Mouse (Mus musculus): ENCODE measurements around the gene Ucp2. TPM values are rescaled to one million over a fixed set of nuclear protein-coding genes. Genes with fewer than 3 reads are reported as not detected.

Gene Ucp2
- 71.0 and 76.4 TPM in 2 replicates for polyA plus RNA-seq (2015; fragmentation: Nextera tagmentation; extraction: Ambion mirVana)

GRCm38 (mm10) chr7:100493117-100493483 is at the start of gene Ucp2:
Gene Ucp2, plus strand, starts transcription at chr7:100493337.
- WGBS: 2% methylated on average over 26 of the region's 27 CpGs
- peaks cover 13% of the 10 kb centered on the region for H3K27me3 ChIP-seq
- peak within 1 kb of the TSS; percentile 42; the same call in 1 of the 2 replicates for H3K27ac ChIP-seq (replicated peaks)
- ATAC-seq (ENCODE audit: low read depth): peak; percentile 6; the same call in 1 of the 2 replicates
- peak within 1 kb of the TSS; percentile 64 for H3K9ac ChIP-seq
- no peaks in the 10 kb centered on the region for H3K9me3 ChIP-seq
- peak within 1 kb of the TSS; percentile 70 for H3K4me2 ChIP-seq
- peaks cover 51% of the 10 kb centered on the region for H3K4me1 ChIP-seq (replicated peaks)
- H3K4me3 ChIP-seq: peak within 1 kb of the TSS; percentile 42
- no peaks in the 10 kb centered on the region for H3K36me3 ChIP-seq

GRCm38 (mm10) chr7:100443728-100444127 is 49.4 kb upstream of the Ucp2 start:
- Histone ChIP-seq H3K9me3 (no peaks in the 10 kb centered on the region), H3K27ac (replicated peaks) (no peak overlapping the region), H3K4me2 (no peak overlapping the region), H3K4me1 (replicated peaks) (no peaks in the 10 kb centered on the region), H3K4me3 (no peak overlapping the region), H3K9ac (no peak overlapping the region), H3K36me3 (peaks cover 87% of the 10 kb centered on the region), H3K27me3 (no peaks in the 10 kb centered on the region)
- ATAC-seq (ENCODE audit: low read depth): no peak
- WGBS: 89% methylated on average over 4 of the region's 4 CpGs

- Histone ChIP-seq H3K9me3 (no peaks in the 10 kb centered on the region), H3K4me3 (no peak overlapping the region), H3K36me3 (peaks cover 89% of the 10 kb centered on the region), H3K27ac (replicated peaks) (no peak overlapping the region), H3K4me2 (no peak overlapping the region), H3K9ac (no peak overlapping the region), H3K27me3 (no peaks in the 10 kb centered on the region), H3K4me1 (replicated peaks) (no peaks in the 10 kb centered on the region)
- WGBS: 96% methylated on average over 5 of the region's 5 CpGs
- no peak for ATAC-seq (ENCODE audit: low read depth)
Observed at GRCm38 (mm10) chr7:100446271-100446670, 46.9 kb upstream of the Ucp2 start.

- H3K4me3 ChIP-seq: no peak overlapping the region
- peaks cover 91% of the 10 kb centered on the region for H3K36me3 ChIP-seq
- no peak overlapping the region for H3K4me2 ChIP-seq
- 95% methylated on average over 12 of the region's 12 CpGs for WGBS
- H3K27ac ChIP-seq (replicated peaks): no peak overlapping the region
- H3K27me3 ChIP-seq: no peaks in the 10 kb centered on the region
- H3K4me1 ChIP-seq (replicated peaks): no peaks in the 10 kb centered on the region
- ATAC-seq (ENCODE audit: low read depth): no peak
- no peak overlapping the region for H3K9ac ChIP-seq
- no peaks in the 10 kb centered on the region for H3K9me3 ChIP-seq
Observed at GRCm38 (mm10) chr7:100448530-100448929, 44.6 kb upstream of the Ucp2 start.

- Histone ChIP-seq H3K4me3 (no peak overlapping the region), H3K27ac (replicated peaks) (no peak overlapping the region), H3K4me1 (replicated peaks) (no peaks in the 10 kb centered on the region), H3K4me2 (no peak overlapping the region), H3K9ac (no peak overlapping the region), H3K9me3 (no peaks in the 10 kb centered on the region), H3K36me3 (peaks cover 91% of the 10 kb centered on the region), H3K27me3 (no peaks in the 10 kb centered on the region)
- no peak for ATAC-seq (ENCODE audit: low read depth)
- WGBS: 95% methylated on average over 3 of the region's 3 CpGs
Observed at GRCm38 (mm10) chr7:100448985-100449384, 44.2 kb upstream of the Ucp2 start.

- ATAC-seq (ENCODE audit: low read depth): no peak
- Histone ChIP-seq H3K9ac (no peak overlapping the region), H3K9me3 (no peaks in the 10 kb centered on the region), H3K27me3 (no peaks in the 10 kb centered on the region), H3K4me3 (no peak overlapping the region), H3K36me3 (peaks cover 87% of the 10 kb centered on the region), H3K4me2 (no peak overlapping the region), H3K4me1 (replicated peaks) (no peaks in the 10 kb centered on the region), H3K27ac (replicated peaks) (no peak overlapping the region)
- 82% methylated on average over 1 of the region's 1 CpGs for WGBS
Observed at GRCm38 (mm10) chr7:100458153-100458552, 35.0 kb upstream of the Ucp2 start.

GRCm38 (mm10) chr7:100459862-100460261 is 33.3 kb upstream of the Ucp2 start:
- H3K27ac ChIP-seq (replicated peaks): no peak overlapping the region
- H3K36me3 ChIP-seq: peaks cover 87% of the 10 kb centered on the region
- H3K9ac ChIP-seq: no peak overlapping the region
- no peak overlapping the region for H3K4me2 ChIP-seq
- H3K4me3 ChIP-seq: no peak overlapping the region
- H3K4me1 ChIP-seq (replicated peaks): no peaks in the 10 kb centered on the region; the same call in 1 of the 2 replicates
- 88% methylated on average over 3 of the region's 3 CpGs for WGBS
- no peaks in the 10 kb centered on the region for H3K9me3 ChIP-seq
- no peak for ATAC-seq (ENCODE audit: low read depth)
- H3K27me3 ChIP-seq: no peaks in the 10 kb centered on the region

- Histone ChIP-seq H3K4me2 (no peak overlapping the region), H3K27me3 (no peaks in the 10 kb centered on the region), H3K27ac (replicated peaks) (no peak overlapping the region), H3K4me3 (no peak overlapping the region), H3K9me3 (no peaks in the 10 kb centered on the region), H3K9ac (no peak overlapping the region), H3K36me3 (peaks cover 78% of the 10 kb centered on the region), H3K4me1 (replicated peaks) (no peaks in the 10 kb centered on the region; the same call in 1 of the 2 replicates)
- WGBS: 82% methylated on average over 6 of the region's 6 CpGs
- no peak for ATAC-seq (ENCODE audit: low read depth)
Observed at GRCm38 (mm10) chr7:100461621-100462151, 31.5 kb upstream of the Ucp2 start.

- no peaks in the 10 kb centered on the region; the same call in 1 of the 2 replicates for H3K4me1 ChIP-seq (replicated peaks)
- no peak overlapping the region for H3K4me2 ChIP-seq
- ATAC-seq (ENCODE audit: low read depth): no peak
- 87% methylated on average over 9 of the region's 9 CpGs for WGBS
- no peak overlapping the region for H3K4me3 ChIP-seq
- H3K36me3 ChIP-seq: peaks cover 69% of the 10 kb centered on the region
- H3K9me3 ChIP-seq: no peaks in the 10 kb centered on the region
- no peak overlapping the region for H3K27ac ChIP-seq (replicated peaks)
- H3K9ac ChIP-seq: no peak overlapping the region
- no peaks in the 10 kb centered on the region for H3K27me3 ChIP-seq
Observed at GRCm38 (mm10) chr7:100463194-100463593, 29.9 kb upstream of the Ucp2 start.

GRCm38 (mm10) chr7:100463757-100464156 is 29.4 kb upstream of the Ucp2 start:
- ATAC-seq (ENCODE audit: low read depth): no peak
- peaks cover 70% of the 10 kb centered on the region for H3K36me3 ChIP-seq
- WGBS: 94% methylated on average over 10 of the region's 10 CpGs
- no peaks in the 10 kb centered on the region for H3K27me3 ChIP-seq
- H3K27ac ChIP-seq (replicated peaks): no peak overlapping the region
- no peak overlapping the region for H3K9ac ChIP-seq
- H3K4me2 ChIP-seq: no peak overlapping the region
- no peaks in the 10 kb centered on the region for H3K9me3 ChIP-seq
- H3K4me3 ChIP-seq: no peak overlapping the region
- H3K4me1 ChIP-seq (replicated peaks): no peaks in the 10 kb centered on the region; the same call in 1 of the 2 replicates

GRCm38 (mm10) chr7:100464248-100464647 is 28.9 kb upstream of the Ucp2 start:
- Histone ChIP-seq H3K4me2 (no peak overlapping the region), H3K36me3 (peaks cover 70% of the 10 kb centered on the region), H3K27ac (replicated peaks) (no peak overlapping the region), H3K27me3 (no peaks in the 10 kb centered on the region), H3K9me3 (no peaks in the 10 kb centered on the region), H3K4me1 (replicated peaks) (no peaks in the 10 kb centered on the region; the same call in 1 of the 2 replicates), H3K9ac (no peak overlapping the region), H3K4me3 (no peak overlapping the region)
- ATAC-seq (ENCODE audit: low read depth): no peak
- 97% methylated on average over 7 of the region's 7 CpGs for WGBS

GRCm38 (mm10) chr7:100465248-100465647 is 27.9 kb upstream of the Ucp2 start:
- no peak overlapping the region for H3K9ac ChIP-seq
- H3K4me3 ChIP-seq: no peak overlapping the region
- no peaks in the 10 kb centered on the region for H3K27me3 ChIP-seq
- H3K27ac ChIP-seq (replicated peaks): no peak overlapping the region; the same call in 1 of the 2 replicates
- no peak for ATAC-seq (ENCODE audit: low read depth)
- no peak overlapping the region for H3K4me2 ChIP-seq
- 86% methylated on average over 4 of the region's 4 CpGs for WGBS
- peaks cover 69% of the 10 kb centered on the region for H3K36me3 ChIP-seq
- no peaks in the 10 kb centered on the region; the same call in 1 of the 2 replicates for H3K4me1 ChIP-seq (replicated peaks)
- no peaks in the 10 kb centered on the region for H3K9me3 ChIP-seq

All from neural tube, embryonic 13.5 days (tissue).